Mouse (Mus musculus) kidney, embryonic 14.5 days (tissue): ENCODE measurements around the gene Dnaic2. TPM values are rescaled to one million over a fixed set of nuclear protein-coding genes. Genes with fewer than 3 reads are reported as not detected.
A peak's percentile ranks its signal among the peaks of the same experiment; 100 is the strongest.

Experiments used
- ATAC-seq: fragments of 200-750 bp; cut with Nextera tagmentation; 2 replicates; pipeline ENCODE4 v1.8.0; 2017; ENCODE audit warnings: moderate number of reproducible peaks, mild to moderate bottlenecking, moderate TSS enrichment, moderate library complexity; ENCODE audit not compliant: low FRiP score, low TSS enrichment
- H3K27ac ChIP-seq: fragments of 300-500 bp; sonication (generic); 2 replicates; pipeline ENCODE4 v1.5.1; 2014; ENCODE audit warnings: low read depth, mild to moderate bottlenecking, low read length, moderate library complexity, mixed read lengths
- H3K27me3 ChIP-seq: fragments of 300-500 bp; sonication (generic); 2 replicates; pipeline ENCODE4 v1.6.1; 2014; ENCODE audit warnings: mild to moderate bottlenecking, low read length; ENCODE audit not compliant: control insufficient read depth, insufficient read depth
- H3K36me3 ChIP-seq: fragments of 300-500 bp; sonication (generic); 2 replicates; pipeline ENCODE4 v1.6.1; 2014; ENCODE audit warnings: low read length, mixed read lengths; ENCODE audit not compliant: control insufficient read depth, insufficient read depth
- H3K4me1 ChIP-seq: fragments of 300-500 bp; sonication (generic); 2 replicates; pipeline ENCODE4 v1.6.1; 2014; ENCODE audit warnings: low read length, mixed read lengths; ENCODE audit not compliant: control insufficient read depth, insufficient read depth
- H3K4me2 ChIP-seq: fragments of 300-500 bp; sonication (generic); replicated peaks from 2 replicates; pipeline ENCODE4 v1.6.1; 2014; ENCODE audit warnings: low read depth, mild to moderate bottlenecking, low read length
- H3K4me3 ChIP-seq: fragments of 300-500 bp; sonication (generic); 2 replicates; pipeline ENCODE4 v1.5.1; 2014; ENCODE audit warnings: mild to moderate bottlenecking, low read length
- H3K9ac ChIP-seq: fragments of 300-500 bp; sonication (generic); 2 replicates; pipeline ENCODE4 v1.6.1; 2014; ENCODE audit warnings: low read depth, mild to moderate bottlenecking, low read length, moderate library complexity
- H3K9me3 ChIP-seq: fragments of 300-500 bp; sonication (generic); 2 replicates; pipeline ENCODE4 v1.6.1; 2016; ENCODE audit warnings: low read length; ENCODE audit not compliant: control insufficient read depth
- WGBS: fragments of 180-500 bp; shearing (Covaris S2); extraction: QIAGEN DNeasy Blood & Tissue Kit; methylation state at CpG from one replicate; pipeline ENCODE4 v1.1.7; 2014; 5-methylcytosine and 5-hydroxymethylcytosine counted together
- polyA plus RNA-seq: library from polyadenylated mRNA; unstranded; fragments of >200 nt; fragmentation: Nextera tagmentation; extraction: Ambion mirVana; gene quantifications from 2 replicates; pipeline ENCODE4 v1.2.1, GENCODE M21; 2014

The Dnaic2 gene
- polyA plus RNA-seq, result 0.28 and 0.36 TPM in 2 replicates

DNA sequence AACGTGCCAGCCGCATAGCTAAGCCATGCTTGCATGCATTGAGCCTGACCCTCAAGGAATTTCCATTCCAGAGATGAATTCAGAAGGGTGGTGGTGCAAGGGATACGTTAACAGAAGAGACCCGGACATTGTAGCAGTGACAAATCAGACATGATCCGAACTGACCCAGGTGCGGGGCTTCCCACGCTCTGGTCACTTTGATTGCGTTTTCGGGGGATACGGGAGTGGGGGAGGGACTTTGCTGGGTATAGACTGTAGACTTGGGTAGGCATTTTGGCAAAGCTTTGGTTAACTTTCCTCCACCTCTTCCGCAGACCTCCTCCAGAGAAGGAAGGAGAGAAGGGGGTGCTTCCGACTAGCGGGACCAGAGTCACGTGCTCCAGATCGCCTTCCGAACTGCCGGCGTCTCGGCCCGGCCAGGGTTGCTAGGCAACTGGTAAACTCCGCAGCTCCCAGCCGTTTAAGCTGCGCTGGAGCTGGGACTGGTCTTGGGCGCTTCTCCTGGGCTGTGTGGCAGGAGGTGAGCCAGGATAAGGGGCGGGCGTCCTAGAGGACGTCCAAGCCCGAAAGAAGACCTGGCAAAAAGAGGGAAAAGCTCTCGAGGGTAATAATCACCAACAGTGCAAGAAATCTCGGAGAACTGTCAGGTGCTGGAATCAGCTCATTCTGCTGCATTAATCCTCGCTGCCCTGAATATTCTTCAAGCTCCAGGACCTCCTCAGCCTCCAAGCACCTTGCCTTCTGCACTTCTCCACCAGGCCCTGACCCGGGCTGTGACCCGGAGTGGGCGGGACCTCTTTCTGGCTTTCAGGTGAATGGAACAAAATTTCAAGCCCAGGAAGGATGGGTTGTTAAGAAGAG, at the start of gene Dnaic2:
Gene Dnaic2 (plus strand): TSS at position 444 of the 861 bp plus-strand sequence.
- H3K4me3 ChIP-seq, result peak within 1 kb of the TSS; percentile 34
- peak within 1 kb of the TSS; percentile 63 for H3K4me2 ChIP-seq
- ATAC-seq, result peak; percentile 86
- H3K9ac ChIP-seq, result peak within 1 kb of the TSS; percentile 40; the same call in 1 of the 2 replicates
- no peak within 1 kb of the TSS for H3K27ac ChIP-seq
- 0 out of 2 replicates have a peak, but pooled peaks cover 9% of the 10 kb centered on the region for H3K4me1 ChIP-seq
- H3K36me3 ChIP-seq, result no peaks in the 10 kb centered on the region
- no peaks in the 10 kb centered on the region for H3K27me3 ChIP-seq
- H3K9me3 ChIP-seq, result no peaks in the 10 kb centered on the region; the same call in 1 of the 2 replicates
- 10% methylated on average over 34 of the region's 34 CpGs for WGBS

DNA sequence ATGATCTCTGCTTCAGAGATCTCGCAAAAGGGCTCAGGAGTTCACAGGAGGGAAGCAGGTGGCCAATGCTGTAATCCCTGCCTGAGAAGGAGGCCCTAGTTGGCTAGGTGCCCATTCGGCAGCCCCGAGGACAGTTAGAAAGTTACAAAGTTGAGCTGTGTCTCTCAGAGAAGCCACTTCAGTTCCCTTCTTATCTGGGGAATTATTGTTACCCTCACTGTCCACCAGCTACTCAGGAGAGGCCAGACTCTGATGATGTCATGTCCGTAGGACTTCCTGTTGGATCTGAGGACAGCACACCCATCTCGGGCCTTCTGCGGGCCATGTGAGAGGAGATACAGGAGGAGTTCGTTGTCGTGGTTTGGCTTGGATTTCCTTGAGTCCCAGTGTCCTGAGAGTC, 47.6 kb upstream of the Dnaic2 start:
- WGBS, result 68% methylated on average over 8 of the region's 8 CpGs
- H3K36me3 ChIP-seq, result no peaks in the 10 kb centered on the region
- H3K4me2 ChIP-seq, result no peak overlapping the region

DNA sequence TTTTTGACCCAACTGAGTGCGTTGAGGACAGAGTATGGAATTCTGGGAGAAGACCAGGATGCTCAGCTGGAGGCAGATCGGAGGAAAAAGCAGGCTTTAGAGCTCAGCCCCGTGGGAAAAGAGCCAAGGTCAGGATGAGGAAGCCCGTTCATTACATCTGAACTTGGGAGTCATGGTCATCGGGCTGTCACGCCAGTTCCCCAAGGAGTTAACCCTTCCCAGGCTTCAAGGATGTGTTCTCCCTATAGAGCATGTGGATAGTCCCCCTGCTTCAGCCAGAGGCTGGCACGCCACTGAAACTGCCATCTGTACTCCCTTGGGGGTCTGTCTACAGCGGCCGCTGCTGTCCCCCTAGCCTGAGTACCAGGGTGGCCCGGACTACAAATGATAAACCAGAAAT, 46.9 kb upstream of the Dnaic2 start:
- H3K4me3 ChIP-seq, result no peak overlapping the region
- no peak overlapping the region for H3K9ac ChIP-seq
- ATAC-seq, result no peak
- H3K36me3 ChIP-seq, result no peaks in the 10 kb centered on the region
- peaks cover 43% of the 10 kb centered on the region for H3K4me1 ChIP-seq
- H3K9me3 ChIP-seq, result no peaks in the 10 kb centered on the region
- WGBS, result 38% methylated on average over 10 of the region's 10 CpGs
- H3K4me2 ChIP-seq, result no peak overlapping the region
- no peak overlapping the region for H3K27ac ChIP-seq
- no peaks in the 10 kb centered on the region for H3K27me3 ChIP-seq

More for the DNA sequence above, 47.6 kb upstream of the Dnaic2 start:
- no peak overlapping the region for H3K9ac ChIP-seq
- H3K27ac ChIP-seq, result no peak overlapping the region
- ATAC-seq, result no peak
- H3K27me3 ChIP-seq, result no peaks in the 10 kb centered on the region
- no peaks in the 10 kb centered on the region for H3K9me3 ChIP-seq
- no peak overlapping the region for H3K4me3 ChIP-seq
- peaks cover 39% of the 10 kb centered on the region for H3K4me1 ChIP-seq

DNA sequence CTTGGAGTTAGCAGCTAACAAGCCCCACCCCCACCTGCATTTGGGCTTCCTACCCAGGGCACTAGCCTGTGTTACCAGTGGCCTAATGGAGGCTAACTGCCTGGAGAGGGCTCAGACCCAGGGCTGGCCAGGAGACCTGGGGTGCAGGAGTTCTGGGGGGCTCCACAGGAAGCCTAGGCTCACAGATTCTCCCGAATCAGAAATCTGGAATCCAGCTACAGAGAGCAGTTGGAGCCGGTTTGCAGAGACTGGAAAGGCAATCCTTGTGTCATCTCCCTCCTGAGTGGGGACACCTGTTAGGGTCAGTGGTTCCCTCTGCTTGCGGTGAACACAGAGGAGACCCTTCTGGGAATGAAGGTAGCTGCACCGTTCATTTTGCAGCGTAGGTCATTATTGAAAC, 46.2 kb upstream of the Dnaic2 start:
- 41% methylated on average over 5 of the region's 5 CpGs for WGBS

DNA sequence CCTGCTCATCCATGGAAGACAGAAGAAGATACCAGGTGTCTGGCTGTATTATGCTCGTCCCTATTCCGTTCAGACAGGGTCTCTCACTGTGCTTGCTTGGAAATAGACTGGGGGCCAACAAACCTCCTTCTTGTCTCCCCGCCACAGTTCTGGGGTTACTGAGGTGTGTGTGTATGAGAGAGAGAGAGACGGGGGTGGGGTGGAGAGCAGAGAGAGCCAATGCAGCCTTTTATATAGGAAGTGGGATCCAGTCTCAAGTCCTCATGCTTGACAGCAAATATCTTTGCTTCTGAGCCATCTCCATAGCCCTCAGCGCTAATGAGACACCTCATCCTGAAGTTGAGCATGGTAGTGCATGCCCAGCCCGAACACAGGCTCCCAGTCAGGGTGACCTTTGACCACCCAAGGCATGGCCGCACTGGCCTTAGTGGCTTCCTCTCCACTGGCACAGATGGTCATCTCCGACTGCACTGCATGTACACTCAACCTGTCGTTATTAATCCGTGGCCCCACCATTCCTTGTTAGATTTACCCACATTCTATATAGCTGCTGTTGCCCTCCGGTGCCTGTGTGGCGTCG, 44.8 kb upstream of the Dnaic2 start:
- Histone ChIP-seq H3K27ac (no peak overlapping the region), H3K4me1 (peaks cover 28% of the 10 kb centered on the region; the same call in 1 of the 2 replicates), H3K36me3 (no peaks in the 10 kb centered on the region), H3K4me3 (no peak overlapping the region), H3K9ac (no peak overlapping the region), H3K27me3 (no peaks in the 10 kb centered on the region), H3K9me3 (no peaks in the 10 kb centered on the region), H3K4me2 (no peak overlapping the region)
- no peak for ATAC-seq
- 92% methylated on average over 13 of the region's 13 CpGs for WGBS

More for the DNA sequence above, 46.2 kb upstream of the Dnaic2 start:
- Histone ChIP-seq H3K4me3 (no peak overlapping the region), H3K36me3 (no peaks in the 10 kb centered on the region), H3K4me2 (no peak overlapping the region), H3K27me3 (no peaks in the 10 kb centered on the region), H3K9me3 (no peaks in the 10 kb centered on the region), H3K9ac (no peak overlapping the region), H3K27ac (no peak overlapping the region), H3K4me1 (peaks cover 39% of the 10 kb centered on the region)
- ATAC-seq, result no peak

DNA sequence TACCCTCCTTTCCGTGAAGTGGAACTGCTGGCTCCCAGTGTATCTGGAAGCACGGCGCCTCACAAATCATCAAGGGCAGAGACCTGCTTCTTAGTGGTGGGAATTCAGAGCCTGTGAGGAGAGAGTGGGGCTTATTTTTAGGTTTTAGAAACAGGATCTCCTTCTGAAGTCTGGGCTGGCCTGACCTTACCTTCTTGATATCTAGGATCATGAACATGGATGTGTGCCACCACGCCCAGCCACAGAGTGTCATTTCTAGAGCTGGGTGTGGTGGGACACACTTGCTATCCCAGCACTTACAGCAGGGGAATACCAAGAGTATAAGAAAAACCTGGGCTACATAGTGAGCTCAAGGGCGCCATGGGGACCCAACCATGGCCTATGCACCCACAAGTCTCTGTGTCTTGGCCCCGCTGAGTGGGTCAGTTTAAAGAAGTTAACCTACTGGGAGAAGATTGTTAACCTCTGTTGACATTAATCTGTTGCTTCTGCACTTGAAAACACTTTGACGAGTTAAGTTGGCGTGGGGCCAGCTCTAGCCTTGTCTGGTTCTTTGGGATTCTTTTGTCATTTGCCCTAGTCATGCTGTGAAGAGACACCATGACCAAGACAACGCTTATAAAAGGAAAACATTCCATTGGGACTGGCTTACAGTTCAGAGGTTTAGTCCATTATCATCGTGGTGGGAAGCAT, 44.0 kb upstream of the Dnaic2 start:
- H3K36me3 ChIP-seq, result no peaks in the 10 kb centered on the region
- ATAC-seq, result no peak
- 88% methylated on average over 10 of the region's 10 CpGs for WGBS

DNA sequence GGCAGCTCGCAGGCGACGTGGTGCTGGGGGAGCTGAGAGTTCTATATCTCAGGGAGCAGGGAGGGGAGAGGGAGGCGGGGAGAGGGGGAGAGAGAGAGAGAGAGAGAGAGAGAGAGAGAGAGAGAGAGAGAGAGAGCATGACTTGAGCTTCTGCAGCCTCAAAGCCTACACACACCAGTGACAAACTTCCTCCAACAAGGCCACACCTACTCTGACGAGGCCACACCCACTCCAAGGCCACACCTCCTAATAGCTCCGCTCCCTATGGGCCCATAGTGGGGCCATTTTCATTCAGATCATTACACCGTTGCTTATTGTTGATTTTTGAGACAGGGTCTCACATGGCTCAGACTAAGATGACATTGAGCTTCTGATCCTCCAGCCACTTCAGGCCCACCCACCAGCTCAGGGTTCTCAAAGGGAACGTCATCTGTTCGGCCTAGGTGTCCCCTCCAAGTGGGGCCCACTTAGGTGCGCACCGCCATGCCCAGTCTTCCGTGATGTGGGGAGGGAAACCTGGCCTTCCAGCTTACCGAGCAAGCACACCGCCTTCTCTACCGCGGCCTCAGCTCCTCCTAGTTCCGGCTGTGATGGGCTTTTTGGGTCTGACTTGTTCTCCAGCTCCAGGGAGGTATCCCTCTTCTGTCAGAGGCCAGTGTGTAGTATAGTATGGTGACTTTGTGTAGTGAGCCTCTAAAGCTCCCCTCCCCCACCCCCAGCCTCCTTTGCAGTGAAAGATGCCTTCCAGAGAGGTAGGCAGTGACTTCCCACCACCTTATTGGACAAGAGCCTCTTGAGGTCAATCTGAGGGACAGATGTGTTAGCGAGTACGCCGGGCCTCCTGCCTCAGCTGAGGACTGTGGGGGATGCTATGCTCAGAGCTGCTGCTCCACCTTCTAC, 43.2 kb upstream of the Dnaic2 start:
- Histone ChIP-seq H3K36me3 (no peaks in the 10 kb centered on the region), H3K4me1 (peaks cover 28% of the 10 kb centered on the region; the same call in 1 of the 2 replicates), H3K9me3 (no peaks in the 10 kb centered on the region), H3K4me3 (no peak overlapping the region), H3K27me3 (no peaks in the 10 kb centered on the region), H3K4me2 (no peak overlapping the region), H3K9ac (no peak overlapping the region), H3K27ac (no peak overlapping the region)
- WGBS, result 66% methylated on average over 20 of the region's 20 CpGs
- no peak for ATAC-seq

More for the DNA sequence above, 44.0 kb upstream of the Dnaic2 start:
- Histone ChIP-seq H3K27me3 (no peaks in the 10 kb centered on the region), H3K9me3 (no peaks in the 10 kb centered on the region), H3K4me2 (no peak overlapping the region), H3K4me1 (peaks cover 28% of the 10 kb centered on the region; the same call in 1 of the 2 replicates), H3K4me3 (no peak overlapping the region), H3K9ac (no peak overlapping the region), H3K27ac (no peak overlapping the region)

DNA sequence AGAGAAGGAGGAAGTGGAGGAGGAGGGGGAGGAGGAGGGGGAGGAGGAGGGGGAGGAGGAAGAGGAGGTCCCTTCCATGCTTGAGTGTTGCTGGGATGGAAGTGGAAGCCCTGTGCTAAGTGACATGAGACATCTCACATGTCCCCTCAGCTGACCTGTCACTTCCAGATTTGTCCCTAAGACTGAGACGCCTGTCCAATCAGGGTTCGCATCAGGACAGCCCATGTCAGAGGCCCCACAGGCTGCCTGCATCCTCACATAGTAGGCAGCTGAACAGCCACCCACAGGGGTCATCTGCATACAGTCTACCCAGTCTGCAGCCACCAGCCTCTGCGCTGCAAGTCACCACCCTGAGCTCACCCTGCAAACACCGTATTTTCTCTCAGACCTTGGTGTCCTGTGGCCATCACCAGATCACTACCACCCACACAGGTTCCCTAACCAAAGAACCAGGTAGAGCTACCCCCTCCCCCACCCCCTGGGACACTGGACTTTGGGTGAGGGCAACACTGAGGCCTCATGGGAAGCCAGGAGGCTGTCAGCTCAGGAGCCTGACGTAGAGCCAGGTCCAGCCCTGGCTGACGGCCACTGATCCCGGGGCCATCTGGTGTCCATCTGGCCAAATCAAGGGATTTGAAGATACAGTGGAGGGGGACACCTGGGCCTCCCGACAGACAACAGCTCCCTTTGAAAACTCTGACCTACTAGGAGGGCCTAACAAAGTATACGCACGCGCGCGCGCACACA, 42.4 kb upstream of the Dnaic2 start:
- Histone ChIP-seq H3K36me3 (no peaks in the 10 kb centered on the region), H3K4me1 (peaks cover 26% of the 10 kb centered on the region; the same call in 1 of the 2 replicates), H3K4me3 (no peak overlapping the region), H3K4me2 (no peak overlapping the region), H3K9me3 (no peaks in the 10 kb centered on the region), H3K27me3 (no peaks in the 10 kb centered on the region), H3K27ac (no peak overlapping the region), H3K9ac (no peak overlapping the region)
- WGBS, result 70% methylated on average over 14 of the region's 14 CpGs
- ATAC-seq, result no peak
